Mouse (Mus musculus) forebrain, embryonic 14.5 days (tissue): ENCODE measurements at regions not wholly inside any gene's neighbourhood (a gene's known extent, or its start where the extent isn't known, plus 50 kb on each side); places are given as distances from the start of the nearest gene placed in this dataset.

Experiments
- ATAC-seq: fragments of 200-750 bp; cut with Nextera tagmentation; 2 replicates; pipeline ENCODE4 v1.8.0; 2017; ENCODE audit warnings: mild to moderate bottlenecking, moderate library complexity
- DNase-seq: peaks from one replicate; pipeline ENCODE4 v3.0.0-alpha.2; 2015; ENCODE audit warnings: low spot score
- H3K27ac ChIP-seq: fragments of 300-500 bp; sonication (generic); 2 replicates; pipeline ENCODE4 v1.5.1; 2014; ENCODE audit warnings: low read depth, mild to moderate bottlenecking, control low read depth, low read length, moderate library complexity
- H3K27me3 ChIP-seq: fragments of 300-500 bp; sonication (generic); replicated peaks from 2 replicates; pipeline ENCODE4 v1.6.1; 2014; ENCODE audit warnings: low read length, control low read depth, mixed read lengths; ENCODE audit not compliant: control insufficient read depth, insufficient read depth
- H3K36me3 ChIP-seq: fragments of 300-500 bp; sonication (generic); 2 replicates; pipeline ENCODE4 v1.6.1; 2014; ENCODE audit warnings: low read length, control low read depth; ENCODE audit not compliant: control insufficient read depth, insufficient read depth
- H3K4me1 ChIP-seq: fragments of 300-500 bp; sonication (generic); 2 replicates; pipeline ENCODE4 v1.6.1; 2014; ENCODE audit warnings: antibody characterized with exemption, low read length, control low read depth; ENCODE audit not compliant: control insufficient read depth, insufficient read depth
- H3K4me2 ChIP-seq: fragments of 300-500 bp; sonication (generic); 2 replicates; pipeline ENCODE4 v1.6.1; 2014; ENCODE audit warnings: mild to moderate bottlenecking, control low read depth, low read length
- H3K4me3 ChIP-seq: fragments of 300-500 bp; sonication (generic); 2 replicates; pipeline ENCODE4 v1.5.1; 2014; ENCODE audit warnings: low read depth, low read length, control low read depth
- H3K9ac ChIP-seq: fragments of 300-500 bp; sonication (generic); 2 replicates; pipeline ENCODE4 v1.6.1; 2014; ENCODE audit warnings: mild to moderate bottlenecking, low read length, control low read depth, moderate library complexity
- H3K9me3 ChIP-seq: fragments of 300-500 bp; sonication (generic); replicated peaks from 2 replicates; pipeline ENCODE4 v1.6.1; 2016; ENCODE audit warnings: low read length, control low read depth, mixed read lengths; ENCODE audit not compliant: control insufficient read depth
- WGBS: fragments of 180-500 bp; shearing (Covaris S2); extraction: QIAGEN DNeasy Blood & Tissue Kit; methylation state at CpG from one replicate; pipeline ENCODE4 v1.1.7; 2014; 5-methylcytosine and 5-hydroxymethylcytosine counted together

- Histone ChIP-seq H3K27me3 (no peaks in the 10 kb centered on the region), H3K9ac (no peak overlapping the region), H3K4me3 (no peak overlapping the region), H3K36me3 (no peaks in the 10 kb centered on the region), H3K9me3 (no peaks in the 10 kb centered on the region), H3K27ac (no peak overlapping the region), H3K4me1 (peaks cover 27% of the 10 kb centered on the region), H3K4me2 (0 out of 2 replicates have a peak overlapping the region, but pooled peaks have one; percentile 7)
- 28% methylated on average over 9 of the region's 9 CpGs for WGBS
- DNase-seq, result peak; percentile 77
- ATAC-seq, result peak; percentile 73
Observed at GRCm38 (mm10) chr10:95057051-95057714, 112.5 kb upstream of the Plxnc1 start.

- no peak overlapping the region for H3K9ac ChIP-seq
- peaks cover 27% of the 10 kb centered on the region for H3K4me1 ChIP-seq
- DNase-seq, result peak; percentile 51
- H3K9me3 ChIP-seq, result no peaks in the 10 kb centered on the region
- 33% methylated on average over 4 of the region's 4 CpGs for WGBS
- no peak overlapping the region for H3K4me2 ChIP-seq
- H3K27ac ChIP-seq, result no peak overlapping the region; the same call in 1 of the 2 replicates
- peak; percentile 45 for ATAC-seq
- no peaks in the 10 kb centered on the region for H3K27me3 ChIP-seq
- no peaks in the 10 kb centered on the region for H3K36me3 ChIP-seq
- no peak overlapping the region for H3K4me3 ChIP-seq
Observed at GRCm38 (mm10) chr10:95056541-95056940, 111.9 kb upstream of the Plxnc1 start.

GRCm38 (mm10) chr10:95054869-95055268 is 110.2 kb upstream of the Plxnc1 start:
- Histone ChIP-seq H3K9ac (no peak overlapping the region), H3K36me3 (no peaks in the 10 kb centered on the region), H3K4me3 (no peak overlapping the region), H3K9me3 (no peaks in the 10 kb centered on the region), H3K27ac (no peak overlapping the region), H3K4me2 (no peak overlapping the region), H3K4me1 (peaks cover 27% of the 10 kb centered on the region), H3K27me3 (no peaks in the 10 kb centered on the region)
- ATAC-seq (no peak), DNase-seq (no peak)
- WGBS, result 96% methylated on average over 3 of the region's 3 CpGs

GRCm38 (mm10) chr10:95048790-95049189 is 104.2 kb upstream of the Plxnc1 start:
- 90% methylated on average over 5 of the region's 5 CpGs for WGBS
- H3K4me1 ChIP-seq, result peaks cover 3% of the 10 kb centered on the region

GRCm38 (mm10) chr10:95043978-95044377 is 99.3 kb upstream of the Plxnc1 start:
- 50% methylated on average over 7 of the region's 7 CpGs for WGBS
- H3K27ac ChIP-seq, result no peak overlapping the region
- H3K9me3 ChIP-seq, result no peaks in the 10 kb centered on the region

More at GRCm38 (mm10) chr10:95048790-95049189, 104.2 kb upstream of the Plxnc1 start:
- Histone ChIP-seq H3K4me3 (no peak overlapping the region), H3K27me3 (no peaks in the 10 kb centered on the region), H3K36me3 (no peaks in the 10 kb centered on the region), H3K4me2 (no peak overlapping the region), H3K27ac (no peak overlapping the region), H3K9me3 (no peaks in the 10 kb centered on the region), H3K9ac (no peak overlapping the region)
- ATAC-seq (no peak), DNase-seq (no peak)

GRCm38 (mm10) chr10:95040258-95040895 is 95.7 kb upstream of the Plxnc1 start:
- Histone ChIP-seq H3K27me3 (no peaks in the 10 kb centered on the region), H3K4me1 (peaks cover 26% of the 10 kb centered on the region), H3K9ac (no peak overlapping the region), H3K27ac (peak overlapping the region; percentile 65), H3K4me3 (no peak overlapping the region), H3K9me3 (no peaks in the 10 kb centered on the region), H3K4me2 (no peak overlapping the region), H3K36me3 (no peaks in the 10 kb centered on the region)
- ATAC-seq (peak; percentile 77), DNase-seq (peak; percentile 76)
- WGBS, result 56% methylated on average over 6 of the region's 6 CpGs

More at GRCm38 (mm10) chr10:95043978-95044377, 99.3 kb upstream of the Plxnc1 start:
- Histone ChIP-seq H3K4me1 (peaks cover 15% of the 10 kb centered on the region), H3K4me3 (no peak overlapping the region), H3K27me3 (no peaks in the 10 kb centered on the region), H3K36me3 (no peaks in the 10 kb centered on the region), H3K9ac (no peak overlapping the region), H3K4me2 (no peak overlapping the region)
- DNase-seq (peak; percentile 47), ATAC-seq (no peak)

GRCm38 (mm10) chr10:95036043-95036697 is 91.5 kb upstream of the Plxnc1 start:
- Histone ChIP-seq H3K27ac (0 out of 2 replicates have a peak overlapping the region, but pooled peaks have one; percentile 14), H3K36me3 (no peaks in the 10 kb centered on the region), H3K4me1 (peaks cover 32% of the 10 kb centered on the region), H3K4me2 (no peak overlapping the region), H3K27me3 (no peaks in the 10 kb centered on the region), H3K9me3 (no peaks in the 10 kb centered on the region), H3K4me3 (no peak overlapping the region), H3K9ac (no peak overlapping the region)
- 72% methylated on average over 4 of the region's 4 CpGs for WGBS
- ATAC-seq (no peak), DNase-seq (no peak)

GRCm38 (mm10) chr10:95035371-95035770 is 90.7 kb upstream of the Plxnc1 start:
- Histone ChIP-seq H3K4me3 (no peak overlapping the region), H3K9ac (no peak overlapping the region), H3K27ac (no peak overlapping the region), H3K4me2 (no peak overlapping the region), H3K4me1 (peaks cover 25% of the 10 kb centered on the region), H3K27me3 (no peaks in the 10 kb centered on the region), H3K36me3 (no peaks in the 10 kb centered on the region), H3K9me3 (no peaks in the 10 kb centered on the region)
- DNase-seq (peak; percentile 94), ATAC-seq (peak; percentile 89)
- 29% methylated on average over 3 of the region's 3 CpGs for WGBS

GRCm38 (mm10) chr10:95034566-95034965 is 89.9 kb upstream of the Plxnc1 start:
- Histone ChIP-seq H3K9ac (no peak overlapping the region), H3K27ac (no peak overlapping the region), H3K9me3 (no peaks in the 10 kb centered on the region), H3K4me1 (peaks cover 20% of the 10 kb centered on the region), H3K36me3 (no peaks in the 10 kb centered on the region), H3K4me2 (no peak overlapping the region), H3K4me3 (no peak overlapping the region), H3K27me3 (no peaks in the 10 kb centered on the region)
- ATAC-seq (no peak), DNase-seq (no peak)
- 82% methylated on average over 5 of the region's 5 CpGs for WGBS
